Mouse (Mus musculus): ENCODE data around the gene Zgrf1.

- TF ChIP-seq E2F4 (IDR thresholded peaks at IDR 0.05; ENCODE audit: insufficient read depth) (no peak), USF1 (IDR thresholded peaks at IDR 0.05; ENCODE audit: low read depth) (no peak), POLR2AphosphoS2 (IDR thresholded peaks at IDR 0.05; ENCODE audit: insufficient read length, low read depth) (no peak), POLR2A (IDR thresholded peaks at IDR 0.05; ENCODE audit: insufficient read length, low read depth) (no peak), MYOG (IDR thresholded peaks at IDR 0.05; ENCODE audit: control insufficient read depth in 1 of 3, insufficient read depth in 1 of 3, insufficient read length in 2 of 3, low read depth in 2 of 3) (no peak), MAX (IDR thresholded peaks at IDR 0.05; ENCODE audit: low read depth) (no peak), TCF12 (IDR thresholded peaks at IDR 0.05; ENCODE audit: insufficient read depth, poor library complexity, severe bottlenecking) (no peak)
These were observed 786 bp upstream of the Zgrf1 start for GRCm38 (mm10) chr3:127552434-127552972.

Data from myocyte (in vitro differentiated cells).